Mouse (Mus musculus) left cerebral cortex, adult 18-20 months (tissue): ENCODE data around the gene Ahnak2. TPM values are rescaled to one million over a fixed set of nuclear protein-coding genes. Genes with fewer than 3 reads are reported as not detected.
"Not testable (repeated sequence)": the region's sequence is repeated elsewhere in the genome, so short reads cannot be mapped to it uniquely, and the experiment has no call there.

Source experiments
- DNase-seq, 2 experiments: peaks; one replicate each; pipeline ENCODE4 v3.0.0; 2021 to 2022; ENCODE audit warnings: low spot score in 2 of 2, mixed read lengths in 1 of 2
- total RNA-seq, 2 experiments: library from RNA; stranded (reverse); gene quantifications; 2 replicates each; pipeline ENCODE4 v1.2.3; 2021

The Ahnak2 gene
- total RNA-seq, 2 experiments from 2014 or later: 5.8 to 6.6 TPM

DNA sequence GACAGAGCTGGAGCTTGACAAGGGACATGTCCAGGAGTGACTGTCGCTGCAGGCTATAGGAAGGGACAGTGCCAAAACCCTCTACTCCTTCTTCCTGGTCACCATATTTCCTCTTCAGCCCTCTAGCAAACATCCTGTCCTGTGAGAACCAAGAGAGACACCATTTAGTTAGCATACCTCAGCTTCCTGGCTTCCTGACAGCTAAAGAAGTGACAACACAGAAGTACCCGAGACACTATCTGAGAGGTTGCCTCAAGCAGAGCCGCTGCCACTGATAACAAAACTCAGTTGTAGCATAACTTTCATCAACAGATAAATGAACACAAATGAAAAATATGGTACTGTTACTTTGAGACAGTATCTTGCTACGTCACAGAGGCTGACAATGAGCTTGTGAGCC, 19.5 kb upstream of the Ahnak2 start:
- no peak for DNase-seq

DNA sequence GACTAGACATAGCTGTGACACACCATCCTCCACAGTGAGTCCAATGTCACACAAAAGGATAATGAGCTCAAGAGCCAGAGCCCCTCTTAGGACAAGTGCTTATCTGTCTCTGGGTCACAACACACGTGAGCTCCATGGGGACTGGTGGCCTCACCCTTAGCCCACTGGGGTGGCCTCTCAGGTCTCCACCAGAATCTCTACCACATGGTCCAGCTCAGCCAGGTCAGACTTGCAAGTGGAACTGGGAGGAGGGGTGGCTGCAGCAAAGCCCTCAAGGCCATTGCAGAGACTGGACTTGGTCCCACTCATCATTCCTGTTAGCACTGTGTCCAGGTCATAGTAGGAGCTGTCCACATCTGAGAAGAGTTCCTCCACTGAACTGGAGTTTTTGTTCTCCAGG, 18.8 kb upstream of the Ahnak2 start:
- no peak for DNase-seq

DNA sequence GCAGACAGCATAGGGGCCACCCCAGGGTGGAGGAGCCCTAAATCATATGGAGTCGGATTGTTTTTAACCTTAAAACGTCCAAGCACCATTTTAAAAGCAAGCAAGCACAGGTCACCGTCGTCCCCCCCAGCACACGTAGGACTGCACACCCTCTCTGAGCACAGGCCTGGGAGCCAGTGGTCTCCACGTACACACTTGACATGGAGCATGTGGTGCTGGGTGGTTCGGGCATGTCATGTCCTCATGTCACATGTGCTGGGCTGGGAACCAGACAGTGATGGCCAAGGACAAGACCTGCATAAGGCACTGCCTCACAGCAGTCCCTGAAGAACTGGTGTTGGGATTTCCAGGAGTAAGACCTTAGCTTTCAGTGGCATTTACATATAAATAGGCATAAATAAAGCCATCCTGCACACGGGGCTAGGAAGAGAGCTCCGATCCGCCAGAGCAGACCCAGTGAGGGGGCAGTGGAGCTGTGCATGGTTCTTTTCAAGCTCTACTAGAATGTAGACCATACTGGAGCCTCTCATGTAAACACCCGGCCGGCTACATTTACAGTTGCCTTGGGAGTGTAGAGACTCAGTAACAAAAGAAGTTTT, 18.0 kb upstream of the Ahnak2 start:
- DNase-seq: no peak

DNA sequence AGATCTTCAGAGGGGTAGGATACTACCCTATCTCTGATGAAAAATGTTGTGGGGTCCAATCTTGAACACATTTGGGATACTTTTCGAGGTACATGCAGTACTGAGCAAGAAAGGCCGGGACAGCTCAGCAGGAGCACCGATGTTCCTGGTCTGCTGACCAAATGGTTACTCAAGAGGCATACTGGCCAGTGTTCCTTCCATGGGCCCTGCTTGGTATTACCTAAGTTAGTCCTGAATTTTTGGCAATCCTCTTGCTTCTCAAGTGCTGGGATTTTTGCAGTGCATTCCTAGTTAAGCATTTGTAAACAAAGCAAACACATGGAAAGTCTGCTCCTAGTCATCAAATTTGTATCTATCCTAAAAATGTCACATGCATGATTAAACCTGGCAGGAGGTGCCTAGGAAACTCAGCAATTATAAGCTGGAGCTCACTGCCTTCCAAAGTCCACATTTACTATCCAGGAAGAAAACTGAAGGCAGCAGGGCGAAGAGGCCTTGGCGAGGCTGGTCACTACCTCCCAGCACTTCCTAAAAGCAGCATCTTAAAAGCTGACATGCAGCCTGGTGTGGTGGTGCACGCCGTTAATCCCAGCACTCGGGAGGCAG, 16.7 kb upstream of the Ahnak2 start:
- no peak for DNase-seq

DNA sequence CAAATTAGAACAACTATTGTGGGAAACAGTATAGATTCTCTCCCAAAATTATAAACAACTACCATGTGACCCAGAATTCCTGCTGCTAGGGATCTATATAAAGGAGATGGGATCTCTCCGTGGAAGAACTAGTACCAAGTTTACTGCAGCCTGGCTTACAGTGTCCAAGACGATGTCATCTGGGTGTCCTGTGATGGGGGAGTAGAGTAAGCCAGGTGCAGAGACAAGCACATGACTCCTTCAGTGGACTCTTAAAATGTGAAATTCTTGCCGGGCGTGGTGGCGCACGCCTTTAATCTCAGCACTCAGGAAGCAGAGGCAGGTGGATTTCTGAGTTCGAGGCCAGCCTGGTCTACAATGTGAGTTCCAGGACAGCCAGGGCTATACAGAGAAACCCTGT, 14.4 kb upstream of the Ahnak2 start:
- DNase-seq: not testable (repeated sequence)

DNA sequence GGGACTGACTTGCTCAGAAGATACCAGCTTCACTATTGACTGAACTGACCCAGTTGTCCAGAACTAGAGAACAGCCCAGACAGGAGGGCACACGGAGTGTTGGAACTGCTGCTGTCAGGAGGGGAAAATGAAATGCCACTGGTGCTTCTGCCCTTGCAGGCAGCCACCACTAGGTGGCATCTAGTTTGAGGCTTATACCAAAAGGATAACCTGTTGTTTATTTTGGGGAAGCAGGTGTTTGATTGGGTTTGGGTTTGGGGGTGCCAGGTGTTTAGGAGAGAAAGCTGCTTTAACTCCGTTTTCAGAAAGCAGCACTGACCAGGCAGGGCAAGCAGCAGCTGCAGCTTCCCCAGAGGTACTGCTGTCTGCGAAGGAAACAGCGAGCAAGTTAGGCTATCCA, 13.8 kb upstream of the Ahnak2 start:
- DNase-seq: peak; percentile 63

DNA sequence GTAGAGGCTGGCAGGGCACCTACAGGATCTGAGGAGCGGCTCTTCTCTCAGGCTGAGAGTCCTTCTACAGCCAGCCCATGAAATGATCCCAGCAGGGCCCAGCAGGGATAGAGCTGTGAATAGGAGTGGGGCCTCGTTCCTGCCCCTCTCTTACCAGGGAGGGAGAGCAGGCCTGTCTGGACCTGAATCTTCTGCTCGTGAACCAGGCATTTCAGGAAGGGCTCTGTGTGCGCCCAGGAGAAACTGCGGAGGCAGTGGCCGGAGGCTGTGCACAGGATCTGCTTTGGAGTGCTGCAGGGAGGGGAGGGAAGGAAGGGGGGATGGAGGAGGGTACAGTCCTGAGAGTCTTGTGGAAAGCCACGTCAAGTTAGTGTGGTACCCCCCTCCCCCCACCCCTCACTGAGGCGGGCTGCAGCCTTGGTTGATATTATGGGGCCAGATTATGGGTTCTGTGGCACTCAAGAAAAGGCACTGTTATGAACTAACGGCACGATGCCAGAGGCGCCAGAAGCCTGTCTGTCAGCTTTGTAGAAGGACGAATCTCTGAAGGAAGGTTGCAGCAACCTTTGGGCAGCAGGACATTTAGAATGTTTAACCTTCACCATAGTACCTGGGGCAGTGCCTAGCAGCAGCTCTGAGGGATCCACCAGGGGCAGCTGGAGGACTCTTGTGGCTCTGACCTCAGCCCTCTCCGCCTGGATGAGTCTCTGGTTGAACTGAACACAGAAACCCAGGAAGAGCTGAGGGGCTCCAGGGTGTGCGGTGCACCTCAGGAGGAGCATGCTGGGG, 12.4 kb upstream of the Ahnak2 start:
- no peak for DNase-seq

DNA sequence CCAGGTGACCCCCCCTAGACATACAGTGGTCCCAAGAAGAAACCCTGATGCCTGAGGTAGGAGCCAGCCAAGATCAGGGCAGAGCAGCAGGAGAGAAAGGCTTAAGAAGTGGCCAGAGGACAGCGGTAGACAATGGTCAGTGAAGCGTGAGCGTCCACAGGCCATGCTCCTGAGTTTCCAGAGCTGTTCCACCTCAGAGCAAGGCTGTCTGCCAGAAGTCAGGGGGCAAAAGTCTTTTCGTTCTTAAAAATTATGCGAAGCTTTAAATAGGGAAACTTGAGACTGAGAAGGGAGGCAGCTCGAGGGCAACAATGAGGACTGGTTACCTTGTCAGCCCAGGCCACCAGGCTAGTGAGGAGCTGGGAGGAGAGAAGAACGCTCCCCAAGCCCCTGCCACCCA, 10.9 kb upstream of the Ahnak2 start:
- no peak for DNase-seq

DNA sequence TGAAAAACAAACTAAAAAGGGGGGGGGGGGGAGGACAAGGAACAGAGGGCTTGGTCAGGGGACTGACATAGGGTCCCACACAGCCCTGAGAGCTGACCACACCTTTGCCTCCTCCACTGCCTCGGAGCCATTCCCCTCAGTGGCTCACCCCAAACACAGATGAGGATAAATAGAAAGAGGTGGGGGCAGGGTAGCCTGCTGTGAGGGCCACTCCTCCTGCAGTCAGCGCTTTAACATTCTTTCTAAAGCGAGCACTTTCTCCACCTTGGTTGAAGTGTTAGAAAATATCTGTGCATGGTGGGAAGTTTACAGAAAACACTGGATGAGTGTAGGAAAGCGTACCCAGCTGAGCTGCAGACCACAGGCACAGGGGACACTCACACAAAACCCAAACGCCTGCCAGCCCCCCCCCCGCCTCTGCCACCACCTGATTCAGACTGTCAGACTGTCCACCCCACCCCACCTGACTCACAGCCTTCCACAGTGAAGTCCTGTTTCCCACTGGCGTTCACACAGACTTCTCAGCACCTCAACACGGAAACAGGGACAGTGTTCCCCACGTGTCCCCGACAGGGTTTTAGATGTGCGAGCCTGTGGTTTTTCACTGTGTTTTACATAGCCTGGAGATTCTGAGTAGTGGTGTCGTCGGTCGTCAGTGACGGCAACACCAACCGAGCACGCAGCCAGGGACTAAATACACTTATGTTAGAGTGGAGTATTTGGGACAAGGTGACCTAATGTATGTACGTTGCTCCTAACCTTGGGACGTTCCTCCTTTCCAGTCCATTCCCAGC, 7.8 kb upstream of the Ahnak2 start:
- DNase-seq: no peak

DNA sequence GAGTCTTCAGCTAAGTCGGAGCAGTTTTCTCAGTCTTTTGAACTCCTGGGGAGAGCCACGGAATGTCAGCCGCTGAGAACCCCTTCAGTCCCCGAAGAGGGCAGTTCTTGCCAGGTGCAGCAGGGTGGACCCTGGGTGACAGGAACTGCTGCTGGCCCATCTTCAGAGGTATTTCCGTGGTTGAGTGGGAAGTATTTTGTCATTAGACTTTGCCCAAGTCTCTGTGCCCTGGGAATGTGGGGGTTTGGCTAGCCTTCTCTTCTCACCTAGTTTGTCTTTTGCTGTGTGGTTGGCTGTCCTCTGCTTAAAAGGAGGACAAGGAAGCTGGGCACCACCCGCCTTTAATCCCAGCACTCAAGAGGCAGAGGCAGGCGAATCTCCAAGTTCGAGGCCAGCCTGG, 7.2 kb upstream of the Ahnak2 start:
- no peak for DNase-seq

DNA sequence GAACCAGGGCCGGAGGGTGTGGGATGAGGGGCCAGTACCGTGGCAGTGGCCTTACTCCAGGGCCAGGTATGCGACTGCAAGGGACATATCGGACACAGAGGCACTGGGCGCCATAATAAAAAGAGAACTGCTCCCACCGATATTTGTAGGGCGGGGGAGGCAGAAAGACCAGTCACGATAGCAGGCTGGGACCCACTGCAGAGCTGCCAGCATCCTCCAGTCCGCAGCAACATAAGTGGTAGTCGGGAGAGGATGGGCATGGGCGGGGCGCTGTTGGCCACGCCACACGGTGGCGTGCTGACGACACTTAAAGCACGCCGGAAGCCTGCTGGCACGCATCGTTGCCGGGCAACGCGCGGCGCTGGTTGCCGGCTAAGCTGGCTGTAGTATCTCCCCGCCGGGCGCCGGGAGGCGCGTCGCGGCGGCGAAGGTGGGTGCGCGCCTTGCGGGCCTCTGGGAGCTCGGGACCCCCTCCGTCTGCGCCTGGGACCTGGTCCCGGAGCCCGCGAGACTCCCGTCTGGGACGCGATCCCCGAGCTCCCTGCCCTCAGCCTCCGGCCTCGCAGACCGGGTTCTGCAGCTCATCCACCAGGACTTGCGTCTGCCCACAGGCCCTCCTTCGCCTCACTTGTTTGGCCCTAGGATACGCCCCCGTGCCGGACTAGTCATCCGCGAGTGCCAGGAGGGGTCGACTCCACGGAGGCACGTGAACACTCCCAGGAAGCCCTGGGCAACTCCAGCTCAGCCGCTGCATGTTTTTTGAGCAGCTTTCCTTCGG, 6.3 kb upstream of the Ahnak2 start, which contains the start of gene Clba1:
Gene Clba1 (plus strand): TSS at position 351 of the 778 bp plus-strand sequence.
- peak; percentile 91 to 95 for DNase-seq

DNA sequence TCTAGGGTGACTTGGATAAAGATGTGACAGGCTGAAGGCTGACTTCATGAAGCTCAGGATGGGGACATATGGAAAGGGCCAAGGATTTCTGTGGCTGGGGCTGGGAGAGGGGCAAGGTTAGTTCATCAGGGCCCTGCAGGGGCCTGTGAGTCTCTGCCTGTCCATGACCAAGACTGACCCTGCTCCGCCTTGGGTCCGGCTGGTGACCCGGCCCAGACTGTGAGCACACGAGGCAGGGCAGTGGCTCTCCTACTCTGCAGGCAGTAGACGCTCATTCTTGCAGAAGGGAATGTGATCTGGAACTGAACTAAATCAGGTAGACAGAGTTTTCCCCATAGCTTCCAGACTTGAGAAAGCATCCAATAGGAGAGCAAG, 5.7 kb upstream of the Ahnak2 start:
- DNase-seq: no peak

DNA sequence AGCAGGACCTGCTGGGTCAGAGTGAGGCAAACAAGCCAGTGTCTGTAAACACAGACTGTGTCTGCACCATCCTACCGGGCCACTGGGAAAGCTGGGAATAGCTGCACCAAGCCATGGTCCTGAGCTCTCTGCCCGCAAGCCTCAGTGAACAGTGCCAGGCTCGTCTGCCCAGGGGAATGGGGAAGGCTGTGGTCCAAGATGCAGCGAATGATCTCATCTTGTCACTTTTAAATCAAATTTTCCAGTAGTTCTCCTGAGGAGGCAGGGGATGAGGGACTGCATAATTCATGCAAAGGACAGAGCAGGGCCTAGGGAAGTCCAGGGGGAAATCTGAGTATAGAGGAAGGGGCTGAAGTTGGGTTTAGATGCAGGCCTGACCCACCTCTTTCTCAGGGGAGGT, 5.3 kb upstream of the Ahnak2 start:
- no peak for DNase-seq

DNA sequence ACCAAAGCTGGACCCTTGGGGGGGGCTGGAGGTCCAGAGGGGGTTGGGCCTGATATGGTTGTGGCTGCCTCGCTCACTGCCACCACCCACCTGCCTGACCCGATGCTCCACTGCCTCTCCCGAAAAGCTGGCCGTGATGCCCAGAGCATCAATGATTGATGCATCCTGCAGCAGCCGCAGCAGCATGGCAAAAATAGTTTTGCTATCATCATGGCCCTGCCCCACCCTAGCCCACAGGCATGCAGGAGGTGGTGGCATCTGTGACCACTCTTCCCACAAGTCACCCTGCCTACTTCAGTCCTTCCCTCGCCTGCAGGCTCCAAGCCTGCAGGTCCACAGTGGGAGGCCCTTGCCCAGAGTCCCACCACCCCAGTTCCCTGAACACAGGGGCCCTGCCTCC, 3.6 kb upstream of the Ahnak2 start:
- DNase-seq: no peak

DNA sequence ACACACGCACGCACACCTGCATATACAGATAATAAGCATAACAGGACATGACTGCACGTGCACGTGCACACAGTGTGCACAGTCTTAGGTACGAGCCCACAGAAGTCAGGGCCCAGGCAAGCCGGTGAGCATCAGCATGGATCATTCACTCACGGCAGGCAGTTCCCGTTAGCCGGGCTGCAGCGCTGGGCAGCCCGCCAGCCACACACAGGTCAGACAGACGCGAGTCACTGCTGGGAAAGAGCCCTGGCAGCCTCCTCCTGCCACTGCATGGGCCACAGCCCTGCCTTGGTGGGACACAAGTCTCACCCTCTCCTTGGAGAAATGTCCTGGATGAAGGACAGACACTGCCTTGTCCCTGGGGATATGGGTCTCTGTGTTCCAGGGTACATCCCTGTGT, 1.6 kb upstream of the Ahnak2 start:
- no peak for DNase-seq

DNA sequence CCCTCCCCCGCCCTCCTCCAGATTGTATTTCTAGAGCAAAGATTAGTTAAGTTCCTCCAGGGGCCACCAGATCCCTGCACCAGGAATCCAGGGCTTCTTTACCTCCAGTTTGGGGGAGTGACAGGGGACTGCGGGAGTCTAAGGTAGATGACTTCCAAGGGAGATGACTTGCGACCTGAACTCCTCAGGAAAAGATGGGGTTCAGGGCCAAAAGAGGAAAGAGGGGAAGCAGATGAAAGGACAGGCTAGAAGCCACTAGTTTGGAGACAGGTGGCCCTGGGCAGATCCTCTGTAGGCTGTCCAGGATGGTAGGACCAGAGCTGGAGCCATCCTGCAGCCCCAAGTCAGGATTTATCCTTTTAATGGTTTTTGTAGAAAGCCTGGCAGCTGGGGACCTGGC, 460 bp upstream of the Ahnak2 start:
- DNase-seq: no peak

DNA sequence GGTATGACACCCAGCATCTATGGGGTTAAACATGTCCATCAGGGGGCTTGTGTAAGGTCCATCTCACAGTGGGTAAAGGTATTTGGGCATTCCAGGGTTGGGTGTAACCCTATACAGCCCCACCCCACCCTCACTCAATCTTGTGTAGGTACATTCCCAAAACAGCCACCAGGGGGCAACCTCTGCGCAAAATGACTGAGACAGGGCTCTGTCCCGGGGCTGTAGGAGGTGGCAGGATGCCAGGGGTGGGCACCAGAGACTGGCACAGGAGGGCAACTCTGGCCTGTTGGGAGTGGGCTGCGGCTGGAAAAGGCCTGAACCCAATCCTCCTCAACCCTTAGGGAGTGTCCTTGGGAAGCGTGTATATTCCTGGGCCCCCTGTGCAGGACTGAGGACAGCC, 2.0 kb downstream of the Ahnak2 start:
- DNase-seq: peak; percentile 57 to 74

DNA sequence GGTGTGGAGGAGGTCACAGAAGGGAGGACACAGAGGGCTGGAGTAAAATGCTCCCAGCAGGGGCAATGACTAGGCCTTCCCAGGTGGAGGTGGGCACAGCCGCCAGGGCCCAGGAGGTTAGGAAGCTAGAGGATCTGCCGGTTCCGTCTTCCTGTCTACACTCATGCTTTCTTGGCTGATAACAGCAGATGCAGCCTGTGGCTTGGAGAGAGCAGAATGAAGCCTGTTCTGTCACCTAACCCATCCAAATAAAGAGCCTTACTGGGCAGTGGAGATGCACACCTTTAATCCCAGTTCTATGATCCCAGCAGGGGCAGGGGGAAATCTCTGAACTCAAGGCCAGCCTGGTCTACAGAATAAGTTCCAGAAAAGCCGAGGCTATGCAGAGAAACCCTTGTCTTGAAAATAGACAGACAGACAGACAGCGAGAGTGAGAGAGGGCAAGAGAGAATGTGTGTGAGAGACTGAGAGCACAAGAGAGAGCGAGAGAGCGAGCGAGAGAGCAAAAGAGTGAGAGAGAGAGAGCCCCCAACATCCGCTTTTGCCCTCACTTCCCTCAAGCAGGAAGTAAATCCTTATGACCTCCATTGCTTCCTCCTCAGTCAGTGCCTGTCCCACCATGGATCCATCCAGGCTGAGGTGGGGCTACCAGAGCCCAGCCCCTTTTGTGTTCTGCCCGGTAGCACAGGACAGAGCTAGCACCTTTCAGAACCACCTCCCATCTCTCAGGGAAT, 3.1 kb downstream of the Ahnak2 start:
- DNase-seq: no peak

DNA sequence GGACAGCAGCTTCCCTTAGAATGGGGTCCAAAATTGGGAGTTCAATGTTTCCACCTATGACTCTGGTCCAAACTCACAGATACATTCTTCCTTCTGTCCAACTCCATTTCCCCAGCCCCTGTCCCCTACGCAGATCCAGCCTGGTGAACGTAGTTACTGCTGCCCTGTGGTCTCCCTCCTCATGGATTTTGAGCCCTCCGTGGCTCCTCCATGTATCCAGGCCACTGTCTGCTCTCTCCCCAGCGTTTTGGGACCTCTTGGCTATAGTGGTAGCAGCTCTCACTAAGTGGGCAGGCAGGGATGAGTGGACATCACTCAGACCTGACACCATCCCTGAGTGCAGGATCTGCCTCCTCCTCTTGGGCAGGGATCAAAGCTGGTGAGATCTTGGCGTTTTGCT, 3.7 kb downstream of the Ahnak2 start:
- no peak for DNase-seq

DNA sequence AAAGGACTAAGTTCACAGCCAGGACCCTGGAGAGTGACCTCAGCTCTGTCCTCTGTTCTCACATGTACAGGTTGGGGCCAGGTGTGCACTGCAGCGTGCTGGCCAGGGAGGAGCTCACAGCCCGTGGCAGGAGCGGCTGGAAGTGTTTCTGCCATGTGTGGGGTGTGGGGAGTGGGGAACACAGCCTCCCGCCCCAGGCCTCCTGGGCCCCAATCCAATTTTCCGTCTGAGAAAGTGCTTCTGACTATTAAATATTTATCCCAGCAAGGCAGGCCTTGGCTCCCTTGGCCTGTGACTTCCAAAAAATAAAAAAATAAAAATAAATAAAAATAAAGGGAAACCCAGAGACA, 4.2 kb downstream of the Ahnak2 start:
- no peak for DNase-seq
